Mouse (Mus musculus): Measurements from ENCODE around the gene Atxn2.

DNA sequence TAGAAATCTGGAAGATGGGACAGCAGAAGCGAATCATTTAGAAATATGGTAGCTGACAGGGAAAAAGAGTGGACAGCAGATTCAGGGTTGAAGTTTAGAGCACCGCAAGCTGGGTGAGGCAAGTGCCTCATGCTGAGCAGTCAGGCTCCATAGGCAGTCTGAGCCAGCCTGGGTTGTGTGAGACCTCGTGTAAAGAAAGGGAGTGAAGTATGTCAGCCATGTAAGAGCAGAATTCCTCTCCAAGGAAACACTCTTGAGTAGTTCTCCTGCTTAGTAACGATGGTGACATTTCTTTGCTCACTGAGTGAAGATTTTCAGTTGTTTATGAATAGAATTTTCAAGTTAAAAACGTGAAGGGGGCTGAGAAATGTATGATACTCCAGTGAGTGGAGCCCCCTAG, 69.0 kb downstream of the Atxn2 start:
- no peak for TF ChIP-seq CTCF (IDR thresholded peaks at IDR 0.05; ENCODE audit: extremely low read depth, insufficient read depth, insufficient read length, insufficient replicate concordance)
- no peak for TF ChIP-seq POLR2A (IDR thresholded peaks at IDR 0.05; ENCODE audit: low read depth, low read length)
